In genomic region chr7:28692545-28693320, GRCm38 (mm10) we compare ENCODE assay signal across 9 mouse cellular contexts. TPM values are rescaled to one million over a fixed set of nuclear protein-coding genes. Genes with fewer than 3 reads are reported as not detected.
A peak's percentile ranks its signal among the peaks of the same experiment; 100 is the strongest.
DNase-seq lines count a peak whose midpoint lies in the region; ATAC-seq and TF ChIP-seq lines count a peak whose summit lies in the region.
"Had no signal": no experiment of that assay in that cellular context is flagged by ENCODE, and none has a peak within 500 bp of the region (broad histone marks: within the 10 kb centered on the region; RNA-seq: fewer than 3 reads in every experiment).

Gene Fbxo27, plus strand, starts transcription at chr7:28692849.

- peak within 1 kb of the TSS; percentile 59 for H3K9ac ChIP-seq in forebrain, embryonic 12.5 days
- H3K9ac ChIP-seq in lung, postnatal 0 days (replicated peaks; ENCODE audit: low read depth): no peak within 1 kb of the TSS

- peaks cover 29% of the 10 kb centered on the region for H3K27me3 ChIP-seq in forebrain, embryonic 12.5 days
- no peaks in the 10 kb centered on the region for H3K27me3 ChIP-seq in lung, postnatal 0 days (replicated peaks; ENCODE audit: insufficient read depth, low read length)
- peaks cover 9% of the 10 kb centered on the region; the same call in 1 of the 2 replicates for H3K27me3 ChIP-seq in small intestine, adult 2 months (ENCODE audit: control insufficient read depth, insufficient read depth, low read length)

- peak; percentile 43 for DNase-seq in layer of hippocampus, adult 11-12 months (ENCODE audit: low spot score)
- no peak for DNase-seq in layer of hippocampus, adult 9-10 months (ENCODE audit: low spot score)
- DNase-seq in cerebellum, adult 11 months: peak; percentile 65
- peak; percentile 48 to 56 for DNase-seq in kidney, postnatal 4 days
- no peak for DNase-seq in lung, postnatal 0 days (ENCODE audit: low spot score)

- H3K4me3 ChIP-seq in forebrain, embryonic 12.5 days (replicated peaks): peak within 1 kb of the TSS; percentile 53
- peak within 1 kb of the TSS; percentile 43 for H3K4me3 ChIP-seq in lung, postnatal 0 days (ENCODE audit: low read depth, low read length)
- peak within 1 kb of the TSS; percentile 62 for H3K4me3 ChIP-seq in small intestine, adult 2 months (ENCODE audit: low read depth, low read length)
- H3K4me3 ChIP-seq: myocyte had no signal

- 18% methylated on average over 30 of the region's 30 CpGs for whole genome bisulfite sequencing in forebrain, embryonic 12.5 days
- 44% methylated on average over 25 of the region's 30 CpGs for WGBS in lung, postnatal 0 days
- WGBS in small intestine, adult 2 months: 55% methylated on average over 30 of the region's 30 CpGs

- peak within 1 kb of the TSS; percentile 90 for H3K4me2 ChIP-seq in forebrain, embryonic 12.5 days
- peak within 1 kb of the TSS; percentile 74 for H3K4me2 ChIP-seq in lung, postnatal 0 days (replicated peaks; ENCODE audit: low read depth, low read length)

- TF ChIP-seq POLR2A in small intestine, adult 2 months (IDR thresholded peaks at IDR 0.05; ENCODE audit: low read depth, low read length): no peak

- 0 out of 2 replicates have a peak, but pooled peaks have one; percentile 30 for ATAC-seq in forebrain, embryonic 12.5 days (ENCODE audit: low FRiP score)
- peak; percentile 11; the same call in 1 of the 2 replicates for ATAC-seq in lung, postnatal 0 days
- ATAC-seq in inflammation-experienced regulatory T-cells, adult 6 months: no peak

- no peaks in the 10 kb centered on the region for H3K9me3 ChIP-seq in forebrain, embryonic 12.5 days
- no peaks in the 10 kb centered on the region for H3K9me3 ChIP-seq in lung, postnatal 0 days (ENCODE audit: low read length)

- H3K27ac ChIP-seq in forebrain, embryonic 12.5 days: no peak within 1 kb of the TSS
- H3K27ac ChIP-seq in lung, postnatal 0 days (ENCODE audit: low read length): no peak within 1 kb of the TSS
- no peak within 1 kb of the TSS for H3K27ac ChIP-seq in small intestine, adult 2 months (ENCODE audit: insufficient read depth, low read depth, low read length)

- no peaks in the 10 kb centered on the region for H3K36me3 ChIP-seq in forebrain, embryonic 12.5 days (replicated peaks)
- no peaks in the 10 kb centered on the region for H3K36me3 ChIP-seq in lung, postnatal 0 days (ENCODE audit: insufficient read depth, low read length)
- H3K36me3 ChIP-seq in small intestine, adult 2 months (ENCODE audit: control insufficient read depth, insufficient read depth, low read length): no peaks in the 10 kb centered on the region

- TF ChIP-seq EP300 in lung, postnatal 0 days (IDR thresholded peaks at IDR 0.05): no peak

- TF ChIP-seq CTCF in lung, postnatal 0 days (IDR thresholded peaks at IDR 0.05): 0 out of 2 replicates have a peak, but pooled peaks have one; percentile 1
- no peak for TF ChIP-seq CTCF in small intestine, adult 2 months (IDR thresholded peaks at IDR 0.05; ENCODE audit: extremely low read depth, insufficient read length, insufficient replicate concordance, low read depth, low read length)

- peaks cover 25% of the 10 kb centered on the region for H3K4me1 ChIP-seq in forebrain, embryonic 12.5 days
- no peaks in the 10 kb centered on the region; the same call in 1 of the 2 replicates for H3K4me1 ChIP-seq in lung, postnatal 0 days (ENCODE audit: insufficient read depth, low read depth, low read length)
- peaks cover 4% of the 10 kb centered on the region for H3K4me1 ChIP-seq in small intestine, adult 2 months (ENCODE audit: control insufficient read depth, insufficient read depth, insufficient read length, low read length)

RNA-seq across cellular contexts. Expression of gene Fbxo27, which starts in this region (rescaled TPM):
- polyA plus RNA-seq in forebrain, embryonic 12.5 days (2016; fragmentation: Nextera tagmentation; extraction: Ambion mirVana): 4.0 and 4.2 TPM in 2 replicates
- 2.3 and 2.8 TPM in 2 replicates for polyA plus RNA-seq in lung, postnatal 0 days (2015; fragmentation: Nextera tagmentation; extraction: Ambion mirVana)
- polyA plus RNA-seq in small intestine, adult 2 months (2012; rRNA removed): 1.2 and 1.7 TPM in 2 replicates
- polyA plus RNA-seq in inflammation-experienced regulatory T-cells, adult 6 months (2017; shearing (Covaris generic)): 1 to 10 TPM in 2 of 3 experiments, under 1 TPM in 1; 0.93 to 4.4 (median 1.3) TPM
- polyA plus RNA-seq: myocyte had no signal

Comparison
In these comparisons a context has a peak if more than half of its experiments do, and no peak if none do; other contexts are left out.
1. DNase-seq: peak in layer of hippocampus, adult 11-12 months (single experiment), cerebellum, adult 11 months (single experiment) and kidney, postnatal 4 days (2 of 2); none in layer of hippocampus, adult 9-10 months (single experiment) and lung, postnatal 0 days (single experiment).
2. Peak in every context shown above with its lines, with median percentiles within 50 percentile points of each other: H3K4me3 ChIP-seq.